Mouse (Mus musculus) bone marrow macrophage, adult 2 months (primary cell): ENCODE data around the gene Vsig8.

Experiments
- CTCF ChIP-seq: IDR thresholded peaks from 2 replicates; pipeline ENCODE4 v1.5.1; 2012; ENCODE audit warnings: low read depth, mild to moderate bottlenecking, low read length, moderate library complexity
- POLR2A ChIP-seq: IDR thresholded peaks from 2 replicates; pipeline ENCODE4 v1.6.1; 2012; ENCODE audit warnings: mild to moderate bottlenecking, low read depth, low read length, borderline replicate concordance

DNA sequence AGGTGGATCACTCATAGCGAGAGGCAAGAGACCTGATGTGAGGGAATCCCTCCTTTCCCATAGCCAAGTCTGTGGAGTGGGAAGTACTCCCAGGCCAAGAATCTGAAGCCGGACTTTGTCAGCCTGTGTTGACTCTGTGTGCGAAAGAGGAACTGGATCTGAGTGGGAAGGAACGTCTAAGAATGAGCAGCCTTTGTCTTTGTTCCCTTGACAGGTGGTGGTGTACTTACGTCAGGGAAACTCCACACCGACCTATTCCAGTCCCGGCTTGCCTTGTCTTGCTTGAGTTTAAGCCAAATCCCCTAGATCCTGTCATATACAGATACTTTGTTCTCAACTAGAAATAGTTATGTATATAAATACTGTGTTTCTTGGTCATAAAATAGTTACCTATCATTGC is 33.2 kb upstream of the Vsig8 start:
- TF ChIP-seq CTCF: no peak
- TF ChIP-seq POLR2A: no peak
